Mouse (Mus musculus) cerebellum, adult 2 months (tissue): ENCODE measurements around the gene Plppr3.

Experiments used
- CTCF ChIP-seq: fragments of 200-500 bp; IDR thresholded peaks from 2 replicates; pipeline ENCODE4 v1.5.1; 2011; ENCODE audit warnings: low read depth, mild to moderate bottlenecking, control low read depth, low read length, moderate library complexity, borderline replicate concordance; ENCODE audit not compliant: insufficient read depth
- POLR2A ChIP-seq: fragments of 200-500 bp; IDR thresholded peaks from 2 replicates; pipeline ENCODE4 v1.6.1; 2011; ENCODE audit warnings: low read length, control low read depth, borderline replicate concordance; ENCODE audit not compliant: insufficient read depth

GRCm38 (mm10) chr10:79873313-79873712 is 1.1 kb downstream of the Plppr3 start:
- TF ChIP-seq POLR2A (no peak), CTCF (no peak)
